Mouse (Mus musculus) intestine, postnatal 0 days (tissue): ENCODE data around the gene Usp10. TPM values are rescaled to one million over a fixed set of nuclear protein-coding genes. Genes with fewer than 3 reads are reported as not detected.

Experiments used
- ATAC-seq: fragments of 200-750 bp; cut with Nextera tagmentation; 2 replicates; pipeline ENCODE4 v1.8.0; 2017; ENCODE audit warnings: mild to moderate bottlenecking, moderate TSS enrichment, moderate library complexity
- H3K27ac ChIP-seq: fragments of 300-500 bp; sonication (generic); 2 replicates; pipeline ENCODE4 v1.5.1; 2014; ENCODE audit warnings: mild to moderate bottlenecking, low read depth, low read length, moderate library complexity
- H3K27me3 ChIP-seq: fragments of 300-500 bp; sonication (generic); replicated peaks from 2 replicates; pipeline ENCODE4 v1.6.1; 2014; ENCODE audit warnings: low read length, mixed read lengths; ENCODE audit not compliant: control insufficient read depth, insufficient read depth
- H3K36me3 ChIP-seq: fragments of 300-500 bp; sonication (generic); 2 replicates; pipeline ENCODE4 v1.6.1; 2014; ENCODE audit warnings: mild to moderate bottlenecking, moderate library complexity; ENCODE audit not compliant: control insufficient read depth, insufficient read depth
- H3K4me1 ChIP-seq: fragments of 300-500 bp; sonication (generic); replicated peaks from 2 replicates; pipeline ENCODE4 v1.6.1; 2014; ENCODE audit warnings: antibody characterized with exemption, low read length, mixed read lengths; ENCODE audit not compliant: control insufficient read depth, insufficient read depth
- H3K4me2 ChIP-seq: fragments of 300-500 bp; sonication (generic); replicated peaks from 2 replicates; pipeline ENCODE4 v1.6.1; 2014; ENCODE audit warnings: low read depth, mild to moderate bottlenecking, moderate library complexity
- H3K4me3 ChIP-seq: fragments of 300-500 bp; sonication (generic); 2 replicates; pipeline ENCODE4 v1.5.1; 2014; ENCODE audit warnings: low read depth, low read length
- H3K9ac ChIP-seq: fragments of 300-500 bp; sonication (generic); 2 replicates; pipeline ENCODE4 v1.6.1; 2014; ENCODE audit warnings: mild to moderate bottlenecking, low read depth, low read length
- H3K9me3 ChIP-seq: fragments of 300-500 bp; sonication (generic); 2 replicates; pipeline ENCODE4 v1.6.1; 2016; ENCODE audit warnings: mixed run types; ENCODE audit not compliant: control insufficient read depth
- CTCF ChIP-seq: sonication (generic); IDR thresholded peaks from 2 replicates; pipeline ENCODE4 v1.5.1; 2016; ENCODE audit warnings: low read depth, mild to moderate bottlenecking, control low read depth, antibody characterized with exemption, moderate library complexity
- WGBS: fragments of 180-500 bp; shearing (Covaris S2); extraction: QIAGEN DNeasy Blood & Tissue Kit; methylation state at CpG from one replicate; pipeline ENCODE4 v1.1.7; 2014; 5-methylcytosine and 5-hydroxymethylcytosine counted together
- polyA plus RNA-seq: library from polyadenylated mRNA; unstranded; fragments of >200 nt; fragmentation: Nextera tagmentation; extraction: Ambion mirVana; gene quantifications from 2 replicates; pipeline ENCODE4 v1.2.1, GENCODE M21; 2015

The Usp10 gene
- polyA plus RNA-seq, 1 experiment from 2014 or later: 37.1 TPM

DNA sequence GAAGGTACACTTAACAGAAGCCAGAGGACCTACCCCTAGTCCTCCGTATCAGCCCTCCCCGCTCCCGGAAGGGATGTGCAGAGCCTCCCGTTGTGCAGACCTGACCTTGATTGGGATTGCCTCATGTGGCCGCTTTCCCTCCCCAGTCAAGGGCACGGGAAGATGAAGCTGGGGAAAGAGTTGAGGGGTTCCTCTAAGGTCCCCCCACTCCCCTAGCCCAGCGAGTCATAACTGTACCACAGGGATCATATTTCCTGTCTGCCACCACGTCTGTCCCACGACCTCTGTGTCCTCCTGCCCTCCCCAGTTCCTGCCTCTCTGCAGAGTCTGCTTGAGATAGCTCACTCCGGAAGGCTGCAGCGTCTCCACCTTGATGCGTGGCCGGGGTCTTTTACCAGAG, 12.2 kb upstream of the Usp10 start:
- Histone ChIP-seq H3K4me2 (peak overlapping the region; percentile 30; the same call in 1 of the 2 replicates), H3K4me3 (no peak overlapping the region), H3K9me3 (no peaks in the 10 kb centered on the region), H3K27ac (no peak overlapping the region), H3K4me1 (0 out of 2 replicates have a peak, but pooled peaks cover 4% of the 10 kb centered on the region), H3K9ac (peak overlapping the region; percentile 17; the same call in 1 of the 2 replicates), H3K27me3 (no peaks in the 10 kb centered on the region), H3K36me3 (no peaks in the 10 kb centered on the region)
- WGBS: 20% methylated on average over 13 of the region's 13 CpGs
- ATAC-seq: peak; percentile 43
- TF ChIP-seq CTCF: no peak

DNA sequence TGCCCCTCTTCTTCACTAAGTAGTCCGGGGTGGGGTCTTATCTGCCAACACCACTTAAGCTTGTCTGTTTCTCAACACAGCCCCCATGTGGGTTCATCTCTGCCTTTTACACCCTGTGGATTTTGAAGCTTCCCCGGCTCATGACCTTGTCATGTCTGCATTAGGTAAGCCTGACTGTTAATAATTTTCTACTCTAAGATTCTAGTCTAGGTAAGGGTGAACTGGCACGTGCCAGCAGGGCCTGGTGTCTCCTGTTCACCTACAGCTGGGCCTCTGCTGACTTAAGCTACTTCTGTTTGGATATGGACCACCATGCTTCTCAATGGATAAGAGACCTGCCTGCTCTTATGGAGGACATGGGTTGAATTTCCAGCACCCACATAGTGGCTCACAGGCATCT, 8.8 kb upstream of the Usp10 start:
- no peak overlapping the region for H3K9ac ChIP-seq

DNA sequence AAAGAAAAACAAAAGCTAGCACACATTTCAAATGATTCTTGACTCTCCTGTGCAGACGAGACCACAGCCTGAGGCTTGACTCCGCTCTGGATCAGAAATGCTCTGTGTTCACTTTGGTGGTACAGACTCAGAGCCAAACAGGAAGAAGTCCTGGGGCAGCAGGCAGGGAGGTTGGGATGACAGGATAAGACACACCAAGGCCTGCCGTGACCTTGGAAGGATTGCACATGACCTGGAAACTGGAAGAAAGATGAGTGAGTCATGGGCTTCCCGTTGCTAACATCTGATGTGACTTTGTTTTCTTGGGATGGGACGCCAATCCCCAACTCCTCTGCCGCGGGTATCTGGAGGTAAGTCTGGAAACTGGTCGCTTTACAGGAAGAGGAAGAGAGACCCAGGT, 8.2 kb upstream of the Usp10 start:
- Histone ChIP-seq H3K4me3 (no peak overlapping the region), H3K9me3 (no peaks in the 10 kb centered on the region), H3K4me1 (0 out of 2 replicates have a peak, but pooled peaks cover 4% of the 10 kb centered on the region), H3K27me3 (no peaks in the 10 kb centered on the region), H3K4me2 (no peak overlapping the region), H3K27ac (no peak overlapping the region), H3K9ac (no peak overlapping the region), H3K36me3 (no peaks in the 10 kb centered on the region)
- 74% methylated on average over 8 of the region's 8 CpGs for WGBS
- TF ChIP-seq CTCF: no peak
- ATAC-seq: no peak

More for the DNA sequence above, 8.8 kb upstream of the Usp10 start:
- ATAC-seq: peak; percentile 39; the same call in 1 of the 2 replicates
- 0 out of 2 replicates have a peak, but pooled peaks cover 4% of the 10 kb centered on the region for H3K4me1 ChIP-seq
- no peak for TF ChIP-seq CTCF
- H3K4me2 ChIP-seq: no peak overlapping the region
- no peak overlapping the region for H3K27ac ChIP-seq
- H3K27me3 ChIP-seq: no peaks in the 10 kb centered on the region
- no peak overlapping the region for H3K4me3 ChIP-seq
- no peaks in the 10 kb centered on the region for H3K9me3 ChIP-seq
- H3K36me3 ChIP-seq: no peaks in the 10 kb centered on the region
- 37% methylated on average over 3 of the region's 3 CpGs for WGBS

DNA sequence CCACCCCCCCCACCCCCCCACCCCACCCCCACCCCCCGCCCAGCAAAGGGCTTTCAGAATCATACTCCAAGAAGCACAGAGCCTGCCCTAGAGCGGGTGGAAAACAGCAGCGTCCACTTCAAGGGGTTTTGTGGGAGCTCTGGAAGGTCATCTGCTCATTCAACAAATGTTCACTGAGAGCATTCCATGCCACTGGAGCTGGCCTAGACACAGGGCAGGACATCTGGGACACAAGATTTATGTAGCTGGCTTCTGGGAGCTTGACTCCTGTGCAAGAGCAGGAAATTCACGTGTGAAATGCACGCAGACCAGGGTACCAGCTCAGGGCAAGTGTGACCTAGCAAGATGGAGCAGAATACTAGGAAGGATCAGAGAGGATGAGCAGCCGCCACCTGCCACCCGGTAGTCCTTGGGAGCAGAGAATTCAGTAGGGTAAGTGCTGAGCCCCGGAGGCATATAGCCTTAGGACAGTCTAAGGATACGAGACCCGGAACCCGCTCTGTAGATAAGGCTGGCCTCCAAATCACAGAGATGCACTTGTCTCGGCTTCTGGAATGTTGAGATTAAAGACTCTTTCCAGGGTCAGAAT, 5.7 kb upstream of the Usp10 start:
- TF ChIP-seq CTCF: no peak
- Histone ChIP-seq H3K9ac (no peak overlapping the region), H3K4me1 (no peaks in the 10 kb centered on the region), H3K27me3 (no peaks in the 10 kb centered on the region), H3K4me3 (no peak overlapping the region), H3K27ac (no peak overlapping the region), H3K36me3 (no peaks in the 10 kb centered on the region), H3K9me3 (no peaks in the 10 kb centered on the region), H3K4me2 (no peak overlapping the region)
- no peak for ATAC-seq
- 59% methylated on average over 12 of the region's 12 CpGs for WGBS

DNA sequence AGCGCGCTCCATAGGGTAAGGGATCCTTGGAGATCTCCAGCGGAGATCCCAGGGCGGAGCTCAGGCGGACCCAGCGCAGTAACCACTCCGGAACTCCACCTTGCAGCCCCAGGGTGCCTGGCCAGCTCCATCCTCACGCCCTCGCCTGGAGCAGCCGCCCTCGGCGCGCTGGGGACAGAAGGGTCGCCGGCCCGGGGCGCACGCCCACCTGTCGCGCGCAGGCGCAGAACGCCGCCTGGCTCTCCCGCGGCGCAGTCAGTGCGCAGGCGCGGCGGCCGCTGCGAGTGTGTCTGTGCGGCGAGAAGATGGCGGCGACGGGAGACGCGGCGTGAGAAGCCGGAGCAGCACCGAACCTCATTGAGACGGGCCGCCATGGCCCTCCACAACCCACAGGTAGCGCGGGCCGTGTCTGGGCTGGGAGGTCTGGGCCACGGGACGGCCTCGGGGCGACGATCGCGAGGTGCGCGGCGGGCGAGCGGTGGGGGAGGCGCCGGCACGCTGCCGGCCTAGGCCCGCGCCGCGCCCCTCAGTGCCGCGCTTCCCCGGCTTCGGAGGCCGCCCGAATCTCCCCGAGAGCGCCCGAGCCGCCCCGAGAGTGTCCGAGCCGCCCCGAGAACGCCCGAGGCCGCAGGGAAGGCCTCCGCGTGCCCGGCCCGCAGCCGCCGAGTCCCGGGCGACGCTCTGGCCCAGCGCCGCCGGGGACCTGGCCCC, 542 bp downstream of the Usp10 start, which contains the start of gene Gm20388:
Gene Gm20388 (plus strand): TSS at position 295 of the 711 bp plus-strand sequence.
- no peak for TF ChIP-seq CTCF
- Histone ChIP-seq H3K4me1 (peaks cover 7% of the 10 kb centered on the region; the same call in 1 of the 2 replicates), H3K9ac (peak within 1 kb of the TSS; percentile 73), H3K4me3 (peak within 1 kb of the TSS; percentile 71), H3K4me2 (peak within 1 kb of the TSS; percentile 84), H3K27me3 (no peaks in the 10 kb centered on the region), H3K36me3 (no peaks in the 10 kb centered on the region), H3K9me3 (no peaks in the 10 kb centered on the region), H3K27ac (peak within 1 kb of the TSS; percentile 82)
- ATAC-seq: peak; percentile 95
- WGBS: under 1% methylated on average over 75 of the region's 97 CpGs

DNA sequence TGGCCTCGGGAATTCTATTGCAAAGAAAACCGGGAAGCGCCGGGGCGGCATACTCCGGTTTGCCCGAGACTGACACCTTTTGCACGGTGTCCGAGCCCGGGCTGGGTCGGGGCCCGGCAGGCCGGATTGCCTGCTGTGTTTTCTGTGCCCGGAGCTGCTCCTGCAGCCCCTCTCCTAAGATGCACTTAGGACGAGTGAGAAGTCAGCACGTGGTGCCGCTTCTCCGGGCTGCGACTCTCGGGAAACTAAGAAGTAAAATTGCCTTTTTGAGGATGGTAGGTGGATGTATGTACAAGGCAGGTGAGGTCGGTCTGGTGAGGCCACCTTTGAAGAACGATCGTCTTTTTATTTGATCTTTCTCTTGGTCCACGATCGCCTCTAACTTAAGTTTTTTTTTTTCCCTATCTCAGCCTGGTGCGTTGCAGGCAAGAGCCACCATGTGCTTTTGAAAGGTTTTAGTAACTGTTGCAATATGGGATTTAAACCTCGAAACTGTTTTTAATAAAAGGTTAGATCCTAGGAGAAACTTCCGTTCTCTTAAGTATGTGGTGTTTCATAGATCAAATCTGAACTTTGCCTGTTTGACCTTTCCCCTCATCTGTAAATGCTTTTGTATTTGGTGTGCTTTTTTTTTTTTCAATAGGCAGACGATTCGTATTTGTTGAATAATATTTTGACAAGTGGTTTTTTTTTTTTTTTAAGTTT, 1.2 kb downstream of the Usp10 start:
- peak overlapping the region; percentile 82 for H3K27ac ChIP-seq
- H3K36me3 ChIP-seq: no peaks in the 10 kb centered on the region
- peak overlapping the region; percentile 73 for H3K9ac ChIP-seq
- peak overlapping the region; percentile 84 for H3K4me2 ChIP-seq
- no peaks in the 10 kb centered on the region for H3K9me3 ChIP-seq
- TF ChIP-seq CTCF: no peak
- H3K4me3 ChIP-seq: peak overlapping the region; percentile 71
- no peaks in the 10 kb centered on the region for H3K27me3 ChIP-seq
- H3K4me1 ChIP-seq: peaks cover 7% of the 10 kb centered on the region; the same call in 1 of the 2 replicates
- peak; percentile 23 for ATAC-seq
- under 1% methylated on average over 30 of the region's 30 CpGs for WGBS
